Mouse (Mus musculus): ENCODE measurements at regions not wholly inside any gene's neighbourhood (a gene's known extent, or its start where the extent isn't known, plus 50 kb on each side); places are given as distances from the start of the nearest gene placed in this dataset.
"Not testable (repeated sequence)": the region's sequence is repeated elsewhere in the genome, so short reads cannot be mapped to it uniquely, and the experiment has no call there.

- not testable (repeated sequence) for TF ChIP-seq CHD2 (IDR thresholded peaks at IDR 0.05; ENCODE audit: low read depth, low read length); MAFK (IDR thresholded peaks at IDR 0.05; ENCODE audit: insufficient read depth, low read depth, low read length)
Observed at GRCm38 (mm10) chr13:5697329-5697728, 164.0 kb upstream of the Klf6 start.

Measured in ES-E14 (cell line).